Mouse (Mus musculus) embryonic stem cell, embryonic (primary cell): ENCODE measurements at regions not wholly inside any gene's neighbourhood (a gene's known extent, or its start where the extent isn't known, plus 50 kb on each side); places are given as distances from the start of the nearest gene placed in this dataset.
"Not testable (repeated sequence)": the region's sequence is repeated elsewhere in the genome, so short reads cannot be mapped to it uniquely, and the experiment has no call there.

Experiments
- CTCF ChIA-PET, 4 experiments: fragments of 300-600 bp in 2 of 4; fragments of 350-600 bp in 2 of 4; sonication (Branson Sonifier 250); formaldehyde crosslinking; loops; one replicate each; lab custom pipeline; 2022; ENCODE audit warnings: inconsistent platforms in 2 of 4; lab: Charles Lee
- POLR2A ChIA-PET, 4 experiments: fragments of 300-600 bp in 2 of 4; fragments of 350-600 bp in 2 of 4; sonication (Branson Sonifier 250); formaldehyde crosslinking; loops; one replicate each; lab custom pipeline; 2022; ENCODE audit warnings: antibody characterized with exemption in 4 of 4, inconsistent platforms in 1 of 4; lab: Charles Lee

DNA sequence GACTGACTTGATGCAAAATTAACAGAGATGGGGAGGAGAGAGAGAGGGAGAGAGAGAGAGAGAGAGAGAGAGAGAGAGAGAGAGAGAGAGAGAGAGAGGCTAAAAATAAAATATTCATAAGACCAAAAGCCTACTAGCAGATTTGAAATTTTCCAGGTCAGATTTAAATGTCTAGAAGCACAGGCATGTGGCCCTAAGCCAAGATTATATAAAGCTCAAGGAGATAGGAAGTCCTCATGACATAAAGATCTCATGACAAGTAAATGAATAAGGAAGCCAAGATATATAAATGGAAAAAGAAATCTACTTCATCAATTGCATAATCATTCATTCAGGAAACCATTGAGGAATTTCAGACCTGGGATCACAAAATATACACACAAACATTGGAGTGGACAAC is 311.9 kb upstream of the Cypt12 start:
- CTCF ChIA-PET, result no interaction called here

DNA sequence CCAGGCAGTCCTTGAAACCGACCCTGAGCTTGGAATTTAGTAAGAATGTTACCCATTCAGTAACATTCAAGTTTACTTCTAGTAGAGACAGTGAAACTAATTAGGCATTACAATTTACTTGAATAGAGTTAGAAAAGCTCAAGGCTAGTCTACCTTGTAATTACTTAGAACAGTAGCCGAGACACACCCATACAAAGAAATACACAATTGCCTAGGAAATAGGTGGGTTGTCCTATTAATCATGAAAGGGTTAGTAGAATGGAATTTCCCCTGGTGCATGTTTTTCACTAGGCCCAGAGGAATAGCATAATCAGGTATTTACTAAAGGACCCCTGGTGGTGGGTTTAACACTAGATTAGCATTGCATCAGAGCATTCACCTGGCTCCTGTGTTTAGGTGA is 288.2 kb upstream of the Cypt12 start:
- CTCF ChIA-PET, POLR2A ChIA-PET: not testable (repeated sequence)

More for the DNA sequence above, 311.9 kb upstream of the Cypt12 start:
- POLR2A ChIA-PET, result no interaction called here

DNA sequence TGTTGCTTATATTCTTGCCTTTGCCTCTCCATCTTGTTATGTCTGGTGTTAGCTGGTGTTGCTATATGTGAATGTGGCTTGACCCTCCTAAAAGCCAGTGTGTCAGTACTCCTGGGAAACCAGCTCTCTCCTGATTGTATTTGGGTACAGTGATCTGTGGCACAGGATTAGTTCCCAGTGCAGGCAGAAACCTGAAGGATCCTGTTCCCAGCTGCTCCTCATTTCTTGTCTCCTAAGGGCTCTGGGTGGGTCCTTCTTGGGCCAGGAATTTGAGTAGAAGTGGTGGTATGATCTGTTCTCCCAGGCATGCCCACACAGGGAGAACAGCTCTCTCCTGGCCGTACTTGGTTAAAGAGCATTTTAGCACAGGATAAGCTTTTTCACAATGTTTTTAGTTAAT is 286.2 kb upstream of the Cypt12 start:
- POLR2A ChIA-PET, result no interaction called here

GRCm38 (mm10) chr3:17667016-17667415 is 281.2 kb upstream of the Cypt12 start:
- POLR2A ChIA-PET, result no interaction called here

More for the DNA sequence above, 286.2 kb upstream of the Cypt12 start:
- CTCF ChIA-PET, result interaction anchor here in 1 of 4 experiments (0.6 kb wide), 1 partner anchor 1691 kb away, joined by 4 read pairs; no protein-coding TSS in a partner anchor

DNA sequence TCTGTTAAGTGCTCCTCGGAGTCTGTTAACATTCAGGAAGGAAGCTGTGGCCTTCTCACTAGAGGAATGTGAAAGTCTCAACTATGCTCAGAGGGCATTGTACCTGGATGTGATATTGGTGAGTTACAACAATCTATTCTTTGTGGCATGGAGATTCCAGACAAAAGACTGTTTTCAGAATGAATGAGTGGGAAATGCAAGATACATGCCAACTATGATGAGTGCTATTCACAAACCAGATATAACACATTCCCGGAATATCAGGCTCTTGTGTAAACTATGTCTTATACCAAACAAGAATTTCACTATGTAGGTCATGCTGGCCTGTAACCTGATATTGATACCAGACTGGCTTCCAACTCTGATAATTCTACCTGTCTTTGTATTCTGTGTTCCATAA is 279.4 kb upstream of the Cypt12 start:
- POLR2A ChIA-PET, result no interaction called here
- CTCF ChIA-PET, result no interaction called here

More at GRCm38 (mm10) chr3:17667016-17667415, 281.2 kb upstream of the Cypt12 start:
- CTCF ChIA-PET, result no interaction called here
